Mouse (Mus musculus) midbrain, embryonic 13.5 days (tissue): ENCODE measurements around the gene Tmod3. TPM values are rescaled to one million over a fixed set of nuclear protein-coding genes. Genes with fewer than 3 reads are reported as not detected.

Source experiments
- polyA plus RNA-seq: library from polyadenylated mRNA; unstranded; fragments of >200 nt; fragmentation: Nextera tagmentation; extraction: Ambion mirVana; gene quantifications from 2 replicates; pipeline ENCODE4 v1.2.1, GENCODE M21; 2015

Gene Tmod3
- polyA plus RNA-seq, 1 experiment from 2014 or later, result 74.2 TPM

Other genes with a start within 250 kb of the Tmod3 start
- not detected in 2 replicates for gene Bcl2l10, start 211.9 kb downstream of the Tmod3 start, polyA plus RNA-seq
- gene Mapk6, start 149.7 kb downstream of the Tmod3 start, polyA plus RNA-seq, result 196 and 199 TPM in 2 replicates
- gene Leo1, start 118.1 kb downstream of the Tmod3 start, polyA plus RNA-seq, result 46.8 and 49.2 TPM in 2 replicates
- 190 and 217 TPM in 2 replicates for gene Tmod2, start 51.7 kb upstream of the Tmod3 start, polyA plus RNA-seq
- gene Lysmd2, start 66.1 kb upstream of the Tmod3 start, polyA plus RNA-seq, result 17.9 and 18.3 TPM in 2 replicates
- 123 and 139 TPM in 2 replicates for gene Scg3, start 124.4 kb upstream of the Tmod3 start, polyA plus RNA-seq
- gene Bmp5, start 215.7 kb upstream of the Tmod3 start, polyA plus RNA-seq, result 3.2 and 3.6 TPM in 2 replicates